Mouse (Mus musculus) 3T3-L1 (cell line): ENCODE measurements at regions not wholly inside any gene's neighbourhood (a gene's known extent, or its start where the extent isn't known, plus 50 kb on each side); places are given as distances from the start of the nearest gene placed in this dataset.
A peak's percentile ranks its signal among the peaks of the same experiment; 100 is the strongest.

Experiments used
- DNase-seq: peaks from one replicate; pipeline ENCODE4 v3.0.0-alpha.2; 2015; ENCODE audit warnings: low read depth, low spot score

GRCm38 (mm10) chr17:83964454-83965211 is 116.9 kb upstream of the Haao start:
- DNase-seq, result no peak

- no peak for DNase-seq
Measured at GRCm38 (mm10) chr17:83963561-83963960, 115.8 kb upstream of the Haao start.

- DNase-seq, result no peak
Measured at GRCm38 (mm10) chr17:83962841-83963240, 115.1 kb upstream of the Haao start.

- DNase-seq, result no peak
Measured at GRCm38 (mm10) chr17:83962126-83962525, 114.4 kb upstream of the Haao start.

- DNase-seq, result no peak
Measured at GRCm38 (mm10) chr17:83960821-83961220, 113.1 kb upstream of the Haao start.

- no peak for DNase-seq
Measured at GRCm38 (mm10) chr17:83960158-83960557, 112.4 kb upstream of the Haao start.

- DNase-seq, result no peak
Measured at GRCm38 (mm10) chr17:83959159-83959848, 111.5 kb upstream of the Haao start.

- no peak for DNase-seq
Measured at GRCm38 (mm10) chr17:83958706-83959105, 110.9 kb upstream of the Haao start.

- no peak for DNase-seq
Measured at GRCm38 (mm10) chr17:83957661-83958540, 110.1 kb upstream of the Haao start.

- DNase-seq, result no peak
Measured at GRCm38 (mm10) chr17:83956821-83957565, 109.2 kb upstream of the Haao start.

GRCm38 (mm10) chr17:83955978-83956377 is 108.2 kb upstream of the Haao start:
- DNase-seq, result no peak

- no peak for DNase-seq
Measured at GRCm38 (mm10) chr17:83955058-83955697, 107.4 kb upstream of the Haao start.

- peak; percentile 83 for DNase-seq
Measured at GRCm38 (mm10) chr17:83954291-83955057, 106.7 kb upstream of the Haao start.

GRCm38 (mm10) chr17:83953656-83954055 is 105.9 kb upstream of the Haao start:
- DNase-seq, result peak; percentile 36

GRCm38 (mm10) chr17:83946718-83947117 is 99.0 kb upstream of the Haao start:
- DNase-seq, result no peak

- no peak for DNase-seq
Measured at GRCm38 (mm10) chr17:83939344-83939743, 91.6 kb upstream of the Haao start.

- no peak for DNase-seq
Measured at GRCm38 (mm10) chr17:83938671-83939244, 91.0 kb upstream of the Haao start.

GRCm38 (mm10) chr17:83937576-83937975 is 89.8 kb upstream of the Haao start:
- DNase-seq, result no peak

- no peak for DNase-seq
Measured at GRCm38 (mm10) chr17:83936677-83937076, 88.9 kb upstream of the Haao start.

- DNase-seq, result no peak
Measured at GRCm38 (mm10) chr17:83935969-83936368, 88.2 kb upstream of the Haao start.
